Mouse (Mus musculus): ENCODE results near the gene Zfp512b. TPM values are rescaled to one million over a fixed set of nuclear protein-coding genes. Genes with fewer than 3 reads are reported as not detected.

The Zfp512b gene
- total RNA-seq, 2 experiments from 2014 or later, result 191 to 197 TPM

Small RNAs within 50 kb of the gene (microRNA-seq; reads per million reads assigned to microRNA genes)
- gene Mir7006, result not detected

Other genes starting within 250 kb of the Zfp512b start
- gene Zgpat, start 227.9 kb downstream of the Zfp512b start, total RNA-seq (2021), result 10 to 100 TPM; 73.9 to 83.5 TPM
- gene Arfrp1, start 227.4 kb downstream of the Zfp512b start, total RNA-seq (2021), result 10 to 100 TPM; 57.3 to 60.3 TPM
- 10 to 100 TPM; 40.8 to 44.9 TPM for gene Lime1, start 212.7 kb downstream of the Zfp512b start, total RNA-seq (2021)
- 10 to 100 TPM; 16.6 to 16.8 TPM for gene Zbtb46, start 133.4 kb downstream of the Zfp512b start, total RNA-seq (2021)
- gene Abhd16b, start 99.6 kb downstream of the Zfp512b start, total RNA-seq (2021), result not detected
- gene Tpd52l2, start 95.7 kb downstream of the Zfp512b start, total RNA-seq (2021), result 10 to 100 TPM; 69.7 to 73.5 TPM
- 100 to 1,000 TPM; 288 to 305 TPM for gene Dnajc5, start 72.3 kb downstream of the Zfp512b start, total RNA-seq (2021)
- gene Uckl1, start 7.9 kb downstream of the Zfp512b start, total RNA-seq (2021), result 10 to 100 TPM; 66.1 to 69.2 TPM
- gene Prpf6, start 935 bp downstream of the Zfp512b start, total RNA-seq (2021), result 10 to 100 TPM; 49.7 to 51.6 TPM
- gene Samd10, start 6.4 kb upstream of the Zfp512b start, total RNA-seq (2021), result 10 to 100 TPM; 43.7 to 48.7 TPM
- gene Gm29797, start 64.2 kb upstream of the Zfp512b start, total RNA-seq (2021), result under 1 TPM; 0.50 to 0.54 TPM
- gene Sox18, start 78.8 kb upstream of the Zfp512b start, total RNA-seq (2021), result 10 to 100 TPM; 13.4 to 13.5 TPM
- 10 to 100 TPM; 57.8 to 62.4 TPM for gene Tcea2, start 87.5 kb upstream of the Zfp512b start, total RNA-seq (2021)
- 10 to 100 TPM; 39.0 to 49.4 TPM for gene Rgs19, start 101.2 kb upstream of the Zfp512b start, total RNA-seq (2021)
- not detected for gene Lkaaear1, start 105.6 kb upstream of the Zfp512b start, total RNA-seq (2021)
- gene Oprl1, start 122.2 kb upstream of the Zfp512b start, total RNA-seq (2021), result 10 to 100 TPM; 73.1 to 73.8 TPM
- 10 to 100 TPM; 35.7 to 37.7 TPM for gene Myt1, start 170.5 kb upstream of the Zfp512b start, total RNA-seq (2021)
- 10 to 100 TPM; 38.0 to 40.7 TPM for gene Pcmtd2, start 245.1 kb upstream of the Zfp512b start, total RNA-seq (2021)